Mouse (Mus musculus): ENCODE data around the gene Tex50.

Gene Tex50

DNA sequence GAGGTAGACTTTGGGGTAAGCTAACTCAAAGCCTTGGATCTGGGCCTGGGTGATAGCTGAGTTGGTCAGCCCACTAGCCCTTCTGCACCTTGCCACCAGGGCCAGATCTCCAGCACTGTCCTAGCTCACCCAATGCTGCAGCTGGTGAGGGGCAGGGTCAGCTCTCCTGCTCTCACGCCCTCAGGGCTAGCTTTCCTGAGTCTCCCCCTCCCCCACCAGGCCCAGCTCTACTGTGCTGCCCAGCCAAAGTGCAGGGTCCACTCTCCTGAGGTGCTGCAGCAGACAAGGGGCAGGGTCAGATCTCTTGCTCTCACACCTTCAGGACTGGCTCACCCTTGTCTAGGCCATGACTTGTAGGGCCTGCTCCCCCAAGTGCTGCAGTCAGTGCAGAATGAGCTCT, 32.7 kb downstream of the Tex50 start:
- no peak for DNase-seq (ENCODE audit: low read depth, low spot score)

DNA sequence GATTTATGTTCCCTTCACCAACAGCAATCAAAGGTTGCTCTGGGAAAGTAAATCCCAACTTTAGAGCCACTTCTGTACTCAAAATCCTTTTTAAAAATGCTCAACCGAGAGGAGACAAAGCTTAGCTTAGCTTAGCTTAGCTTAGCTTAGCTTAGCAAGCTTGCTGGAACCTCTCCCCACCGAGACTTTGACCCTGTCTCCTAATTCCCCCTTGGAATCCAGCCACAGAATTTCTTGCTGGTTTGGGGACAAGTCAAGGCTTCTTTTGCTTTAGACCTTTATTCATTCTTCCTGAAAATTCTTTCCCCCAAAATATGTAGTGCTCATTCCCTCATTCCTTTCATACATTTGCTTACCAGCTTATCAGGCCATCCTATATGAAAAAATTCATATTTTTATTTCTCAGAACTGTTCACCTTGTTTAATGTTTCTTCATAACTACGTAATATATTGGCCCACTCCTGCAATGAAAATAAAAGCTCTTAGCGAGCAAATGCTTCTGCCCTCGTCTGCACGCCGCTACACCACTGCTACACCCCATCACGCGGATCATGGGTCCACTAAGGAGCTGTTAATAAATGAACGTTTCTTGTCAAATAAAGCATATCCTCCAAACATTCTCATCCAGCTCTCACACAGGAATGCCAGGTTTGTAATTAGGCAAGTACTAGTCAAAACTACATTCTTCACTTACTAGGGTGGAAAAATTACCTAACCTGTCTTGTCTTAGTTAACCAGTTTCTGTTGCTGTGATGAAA, 36.3 kb downstream of the Tex50 start:
- DNase-seq (ENCODE audit: low read depth, low spot score), result no peak

DNA sequence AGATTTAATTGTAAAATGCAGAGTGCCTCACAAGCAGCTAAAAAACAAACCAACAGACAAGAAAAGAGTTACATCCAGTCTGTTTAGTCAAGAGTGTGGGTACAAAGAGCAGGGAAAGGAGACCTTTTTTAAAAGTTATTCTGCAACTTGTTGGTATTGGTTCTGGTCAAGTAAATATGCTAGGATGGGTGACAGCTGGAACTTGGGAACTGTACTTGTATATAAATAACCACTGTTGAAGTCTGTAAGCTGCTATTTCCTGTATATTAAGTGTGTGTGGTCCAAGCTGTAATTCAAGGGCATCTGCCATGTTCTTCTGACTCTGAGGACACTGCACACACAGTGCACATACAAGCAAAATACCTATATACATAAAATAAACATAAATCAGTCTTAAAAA, 44.5 kb downstream of the Tex50 start:
- no peak for DNase-seq (ENCODE audit: low read depth, low spot score)

GRCm38 (mm10) chr1:161109216-161109615, 49.9 kb downstream of the Tex50 start:
- no peak for DNase-seq (ENCODE audit: low read depth, low spot score)
